Mouse (Mus musculus): Measurements from ENCODE around the gene Gpsm3. TPM values are rescaled to one million over a fixed set of nuclear protein-coding genes. Genes with fewer than 3 reads are reported as not detected.

Gene Gpsm3
- 136 and 357 TPM in 2 replicates for polyA plus RNA-seq (2012; ENCODE audit: low replicate concordance)

GRCm38 (mm10) chr17:34589681-34590101, at the start of gene Gpsm3:
TSS of gene Gpsm3 (plus strand) at chr17:34589806.

GRCm38 (mm10) chr17:34564003-34564421, 25.6 kb upstream of the Gpsm3 start, which contains the start of gene Notch4:
TSS of gene Notch4 (plus strand) at chr17:34564268.

DNA sequence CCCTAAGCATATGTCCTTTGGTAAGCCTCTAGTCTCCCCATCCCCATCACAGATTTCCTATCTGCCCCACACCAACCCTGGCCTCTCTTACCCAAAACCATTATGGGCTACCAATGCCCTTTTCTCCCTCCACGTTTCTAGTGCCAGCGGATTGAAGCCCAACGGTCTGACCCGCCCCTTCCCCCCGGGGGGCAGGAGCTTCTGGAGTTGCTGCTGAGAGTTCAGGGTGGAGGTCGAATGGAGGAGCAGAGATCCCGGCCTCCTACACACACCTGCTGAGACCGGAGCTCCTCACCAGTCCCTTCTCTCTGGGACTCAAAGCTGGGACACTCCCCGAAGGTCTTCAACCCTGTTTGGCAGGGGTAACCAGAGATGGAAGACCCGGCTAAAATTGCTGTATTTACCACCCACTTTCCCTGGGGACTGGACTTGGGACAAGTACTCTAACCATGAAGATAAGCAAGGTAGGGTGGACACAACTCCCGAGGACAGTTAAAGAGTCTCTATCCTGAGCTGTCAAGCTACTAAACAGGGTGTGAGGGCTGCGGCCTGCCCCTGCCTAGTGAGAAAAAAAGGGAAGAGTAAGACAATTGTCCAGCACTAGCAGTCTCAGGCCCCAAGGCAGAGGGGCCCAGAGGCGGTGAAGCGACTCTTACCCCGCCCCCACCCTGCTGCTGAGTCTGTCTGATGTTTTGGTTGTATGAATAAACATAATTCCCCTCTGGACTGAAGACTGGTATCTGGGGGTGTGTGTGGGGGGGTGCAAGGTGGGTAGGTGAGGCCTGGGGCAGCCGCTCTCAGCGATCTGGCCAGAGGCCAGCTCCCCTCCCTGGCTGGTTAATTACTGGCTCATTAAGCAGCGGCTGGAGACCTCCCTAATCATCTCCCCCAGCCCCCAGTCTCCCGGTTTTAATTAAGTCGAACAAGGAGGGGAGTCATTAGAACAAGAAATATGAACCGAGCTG, 1.7 kb downstream of the Gpsm3 start, which contains the start of gene Pbx2:
Gene Pbx2, plus strand, starts transcription at position 238 of the 965 bp plus-strand sequence.

DNA sequence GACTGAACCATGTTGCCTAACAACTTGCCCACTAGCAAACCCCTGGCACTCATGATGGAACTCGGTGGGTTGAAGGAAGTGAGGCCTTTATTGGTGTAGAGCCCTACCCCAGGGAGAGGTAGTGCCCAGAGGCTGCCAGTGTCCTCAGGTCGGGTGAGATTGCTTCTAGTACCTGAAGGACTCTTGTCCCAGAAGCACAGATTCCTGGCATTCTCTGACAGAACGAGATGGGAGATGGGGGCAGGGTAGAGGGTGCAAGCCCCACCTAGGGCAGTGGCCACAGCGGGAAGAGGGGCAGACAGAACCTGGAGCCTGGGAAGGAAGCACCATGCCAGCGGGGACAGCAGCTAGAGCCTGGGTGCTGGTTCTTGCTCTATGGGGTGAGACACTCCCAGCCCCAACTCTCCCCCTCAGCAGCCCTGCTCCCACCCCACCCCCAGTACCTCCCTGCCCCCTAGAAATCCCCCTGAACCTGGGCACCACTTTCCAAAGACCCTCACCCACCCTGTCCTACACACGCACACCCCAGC, 8.0 kb downstream of the Gpsm3 start, which contains the start of gene Ager:
Gene Ager, plus strand, starts transcription at position 297 of the 530 bp plus-strand sequence.

DNA sequence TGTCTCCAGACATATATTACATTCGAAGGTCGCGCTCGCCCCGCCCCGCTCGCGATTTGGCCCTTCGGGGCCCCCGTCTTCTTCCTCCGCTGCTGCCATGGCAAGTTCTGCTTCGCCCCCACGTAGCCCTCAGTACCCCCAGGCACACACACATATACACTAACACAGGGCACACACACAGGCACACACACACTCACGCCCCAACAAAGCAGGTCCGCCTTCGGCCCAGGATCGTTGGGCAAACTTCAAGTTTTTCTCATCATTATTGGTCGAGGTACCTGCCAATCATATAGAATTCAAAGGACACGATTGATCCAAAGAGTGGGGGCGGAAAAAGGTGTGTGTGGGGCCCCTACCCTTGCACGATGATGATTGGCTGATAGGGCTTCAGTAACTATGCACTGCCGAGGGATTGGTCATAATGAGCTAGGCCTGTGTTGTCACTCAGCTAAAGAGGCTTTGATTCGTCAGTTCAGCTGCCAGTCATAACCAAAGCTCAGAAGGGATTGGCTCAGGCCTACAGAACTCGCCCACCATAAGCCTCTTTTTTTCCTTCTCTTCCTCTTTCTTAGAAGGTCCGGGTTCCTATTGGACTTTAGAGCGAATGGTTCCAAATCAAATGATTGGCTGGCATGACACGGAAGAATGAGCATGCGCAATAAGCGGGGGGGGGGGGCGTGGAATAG, 13.9 kb downstream of the Gpsm3 start, which contains the start of gene Rnf5:
Gene Rnf5, minus strand, starts transcription at position 316 of the 686 bp plus-strand sequence.

GRCm38 (mm10) chr17:34604061-34604508, 14.5 kb downstream of the Gpsm3 start, which contains the start of gene Agpat1:
TSS of gene Agpat1 (plus strand) at chr17:34604262.

GRCm38 (mm10) chr17:34615871-34616270, 26.3 kb downstream of the Gpsm3 start, which contains the start of gene Egfl8:
TSS of gene Egfl8 (minus strand) at chr17:34615971.

DNA sequence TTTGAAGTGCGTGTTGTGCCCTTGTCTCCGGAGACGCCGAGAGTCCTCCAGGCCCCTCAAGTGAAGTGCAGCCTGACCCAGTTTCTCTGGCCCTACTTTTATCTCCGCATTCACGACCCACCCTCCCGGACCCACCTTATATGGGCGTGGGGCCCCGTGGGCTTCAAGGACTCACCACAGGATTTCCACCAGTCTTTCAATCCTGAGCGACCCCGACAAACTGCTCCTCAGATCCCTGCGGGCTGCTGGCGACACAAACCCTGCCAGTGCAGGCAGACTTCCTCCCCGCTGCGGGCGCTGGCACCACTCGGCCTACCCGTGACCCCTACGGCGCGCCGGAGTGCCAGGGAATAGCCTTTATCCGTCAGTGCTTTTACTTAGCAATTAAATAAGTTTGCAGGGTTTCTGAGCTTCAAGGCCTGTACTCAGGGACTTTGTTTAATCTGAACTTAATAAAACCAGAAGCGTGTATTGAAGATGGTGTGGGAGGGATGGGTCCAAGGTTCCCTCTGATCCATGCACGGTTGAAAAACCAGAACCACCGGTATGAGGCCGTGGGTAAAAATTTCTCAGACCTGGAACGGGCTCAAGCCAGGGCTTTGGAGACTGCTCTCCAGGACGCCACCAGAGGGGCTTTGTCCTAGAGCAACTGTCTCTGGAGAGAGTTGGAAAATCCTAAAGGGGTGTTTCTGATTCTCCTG, 38.5 kb downstream of the Gpsm3 start, which contains the start of gene Ppt2:
Gene Ppt2, minus strand, starts transcription at position 568 of the 701 bp plus-strand sequence.

DNA sequence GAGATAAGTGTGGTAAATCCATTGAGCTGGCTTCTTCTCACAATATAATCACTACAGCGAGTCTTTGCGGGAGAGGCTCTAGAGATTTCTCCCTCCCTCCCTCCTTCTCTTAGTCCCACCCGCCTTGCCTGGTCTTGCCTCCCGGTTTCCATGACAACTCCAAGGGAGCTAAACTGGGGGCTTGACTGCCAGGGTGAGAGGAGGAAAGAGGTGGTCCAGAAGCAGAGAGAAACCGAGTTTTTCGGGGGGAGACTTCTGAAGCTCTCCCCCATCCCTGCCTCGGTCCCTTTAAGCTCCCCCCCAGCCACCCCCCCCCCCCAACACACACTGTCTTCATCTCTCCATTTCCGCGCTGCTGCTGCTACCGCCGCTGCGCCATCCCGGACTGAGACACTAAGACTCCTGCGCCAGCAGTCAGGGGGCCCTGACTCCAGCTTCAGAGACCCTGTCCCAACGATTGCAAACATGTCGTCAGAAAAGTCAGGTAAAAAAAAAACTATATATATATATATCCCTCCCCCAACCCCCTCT, 39.7 kb downstream of the Gpsm3 start, which contains the start of gene Prrt1:
Gene Prrt1, plus strand, starts transcription at position 313 of the 531 bp plus-strand sequence.

Other genes starting within 250 kb of the Gpsm3 start
- gene Btnl2, start 235.0 kb upstream of the Gpsm3 start, polyA plus RNA-seq (2012; ENCODE audit: low replicate concordance), result 0.58 and 0.80 TPM in 2 replicates
- not detected in 2 replicates for gene Btnl1, start 212.7 kb upstream of the Gpsm3 start, polyA plus RNA-seq (2012; ENCODE audit: low replicate concordance)
- gene BC051142, start 191.0 kb upstream of the Gpsm3 start, polyA plus RNA-seq (2012; ENCODE audit: low replicate concordance), result not detected in 2 replicates
- gene Btnl4, start 112.5 kb upstream of the Gpsm3 start, polyA plus RNA-seq (2012; ENCODE audit: low replicate concordance), result not detected in 2 replicates
- gene Btnl6, start 72.5 kb upstream of the Gpsm3 start, polyA plus RNA-seq (2012; ENCODE audit: low replicate concordance), result not detected in 2 replicates
- gene Notch4, start 25.5 kb upstream of the Gpsm3 start, polyA plus RNA-seq (2012; ENCODE audit: low replicate concordance), result 4.7 and 12.4 TPM in 2 replicates
- 77.3 and 112 TPM in 2 replicates for gene Pbx2, start 1.5 kb downstream of the Gpsm3 start, polyA plus RNA-seq (2012; ENCODE audit: low replicate concordance)
- gene Ager, start 8.1 kb downstream of the Gpsm3 start, polyA plus RNA-seq (2012; ENCODE audit: low replicate concordance), result 4.2 and 9.4 TPM in 2 replicates
- gene Rnf5, start 13.9 kb downstream of the Gpsm3 start, polyA plus RNA-seq (2012; ENCODE audit: low replicate concordance), result 35.4 and 54.6 TPM in 2 replicates
- gene Agpat1, start 14.5 kb downstream of the Gpsm3 start, polyA plus RNA-seq (2012; ENCODE audit: low replicate concordance), result 223 and 308 TPM in 2 replicates
- 0.78 and 1.1 TPM in 2 replicates for gene Egfl8, start 26.2 kb downstream of the Gpsm3 start, polyA plus RNA-seq (2012; ENCODE audit: low replicate concordance)
- gene Ppt2, start 38.7 kb downstream of the Gpsm3 start, polyA plus RNA-seq (2012; ENCODE audit: low replicate concordance), result 67.6 and 71.3 TPM in 2 replicates
- 3.2 and 5.7 TPM in 2 replicates for gene Prrt1, start 39.7 kb downstream of the Gpsm3 start, polyA plus RNA-seq (2012; ENCODE audit: low replicate concordance)
- gene Fkbpl, start 55.0 kb downstream of the Gpsm3 start, polyA plus RNA-seq (2012; ENCODE audit: low replicate concordance), result 3.9 and 5.3 TPM in 2 replicates
- gene Atf6b, start 57.3 kb downstream of the Gpsm3 start, polyA plus RNA-seq (2012; ENCODE audit: low replicate concordance), result 269 and 430 TPM in 2 replicates
- gene Tnxb, start 80.7 kb downstream of the Gpsm3 start, polyA plus RNA-seq (2012; ENCODE audit: low replicate concordance), result 0.32 and 1.9 TPM in 2 replicates
- 0.87 and 2.9 TPM in 2 replicates for gene C4b, start 154.1 kb downstream of the Gpsm3 start, polyA plus RNA-seq (2012; ENCODE audit: low replicate concordance)
- 0.54 TPM in 1 of 2 replicates, not detected in the other for gene Cyp21a1, start 214.8 kb downstream of the Gpsm3 start, polyA plus RNA-seq (2012; ENCODE audit: low replicate concordance)
- 62.8 and 63.3 TPM in 2 replicates for gene Stk19, start 247.1 kb downstream of the Gpsm3 start, polyA plus RNA-seq (2012; ENCODE audit: low replicate concordance)
- 50.7 and 116 TPM in 2 replicates for gene Dxo, start 247.2 kb downstream of the Gpsm3 start, polyA plus RNA-seq (2012; ENCODE audit: low replicate concordance)

Data from leukemia stem cell, adult 10-12 weeks (primary cell).